Mouse (Mus musculus): Measurements from ENCODE around the gene Igf2bp2.

DNA sequence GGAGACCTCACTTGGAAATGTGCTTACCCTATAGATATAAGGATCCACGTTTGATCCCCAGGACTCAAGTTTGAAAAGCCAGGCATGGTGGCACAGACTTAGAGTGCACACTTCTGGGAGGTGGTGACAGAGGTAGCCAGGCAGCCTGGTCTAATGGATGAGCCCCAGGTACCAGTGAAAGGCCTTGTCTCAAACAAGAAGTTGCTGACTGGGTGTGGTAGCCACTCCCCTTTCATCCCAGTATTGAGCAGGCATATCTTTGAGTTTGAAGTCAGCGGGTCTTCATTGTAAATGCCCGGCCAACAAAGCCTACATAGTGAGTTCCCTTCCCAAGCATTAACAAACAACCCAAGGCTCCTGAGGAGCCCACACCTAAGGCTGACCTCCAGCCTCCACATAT lies 15.7 kb upstream of the Igf2bp2 start:
- TF ChIP-seq CTCF (IDR thresholded peaks at IDR 0.05; ENCODE audit: low read depth, low read length) = no peak
- TF ChIP-seq POLR2A (IDR thresholded peaks at IDR 0.05; ENCODE audit: extremely low read depth, insufficient read depth, low read length) = no peak
